Comparison of ENCODE assay signal across 10 mouse cellular contexts in the genomic region with DNA sequence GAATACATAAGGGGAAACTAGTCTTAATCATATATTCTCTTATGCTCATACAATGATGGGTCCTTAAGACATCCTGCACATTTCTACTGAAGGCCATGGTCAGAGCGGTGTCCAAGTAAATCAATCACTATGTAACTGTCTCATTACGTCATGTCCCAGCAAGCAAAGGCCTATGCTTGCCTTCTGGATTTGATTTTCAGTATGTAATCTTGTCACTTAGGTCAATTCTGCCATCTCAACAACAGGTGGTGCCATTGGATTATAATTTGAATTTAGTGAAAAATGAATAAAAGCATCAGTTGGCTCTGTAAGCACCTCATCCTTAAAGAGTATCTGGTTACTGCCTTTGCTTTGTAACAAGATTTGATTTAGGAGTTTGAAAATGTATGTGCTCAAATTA. TPM values are rescaled to one million over a fixed set of nuclear protein-coding genes. Genes with fewer than 3 reads are reported as not detected.
DNase-seq lines count a peak whose midpoint lies in the region; ATAC-seq and TF ChIP-seq lines count a peak whose summit lies in the region.
"Had no signal": no experiment of that assay in that cellular context is flagged by ENCODE, and none has a peak within 500 bp of the region (broad histone marks: within the 10 kb centered on the region; RNA-seq: fewer than 3 reads in every experiment).

No protein-coding gene starts in this region.

- H3K4me1 ChIP-seq in hindbrain, embryonic 11.5 days (replicated peaks; ENCODE audit: control insufficient read depth, insufficient read depth, low read length): no peaks in the 10 kb centered on the region
- H3K4me1 ChIP-seq in hindbrain, embryonic 12.5 days: no peaks in the 10 kb centered on the region
- no peaks in the 10 kb centered on the region for H3K4me1 ChIP-seq in midbrain, embryonic 15.5 days
- H3K4me1 ChIP-seq in midbrain, embryonic 11.5 days (ENCODE audit: control insufficient read depth, insufficient read depth, low read length): no peaks in the 10 kb centered on the region
- H3K4me1 ChIP-seq in stomach, postnatal 0 days (replicated peaks; ENCODE audit: control insufficient read depth, insufficient read depth): no peaks in the 10 kb centered on the region

- H3K36me3 ChIP-seq in hindbrain, embryonic 11.5 days (ENCODE audit: control insufficient read depth, insufficient read depth, low read length): no peaks in the 10 kb centered on the region
- no peaks in the 10 kb centered on the region for H3K36me3 ChIP-seq in hindbrain, embryonic 12.5 days
- H3K36me3 ChIP-seq in midbrain, embryonic 15.5 days (replicated peaks): no peaks in the 10 kb centered on the region
- no peaks in the 10 kb centered on the region for H3K36me3 ChIP-seq in midbrain, embryonic 11.5 days (ENCODE audit: control insufficient read depth, insufficient read depth, low read length)
- no peaks in the 10 kb centered on the region for H3K36me3 ChIP-seq in stomach, postnatal 0 days (ENCODE audit: control insufficient read depth, insufficient read depth, low read length)

- H3K27me3 ChIP-seq in hindbrain, embryonic 11.5 days (ENCODE audit: control insufficient read depth, insufficient read depth, low read length): no peaks in the 10 kb centered on the region
- H3K27me3 ChIP-seq in hindbrain, embryonic 12.5 days: no peaks in the 10 kb centered on the region
- no peaks in the 10 kb centered on the region for H3K27me3 ChIP-seq in midbrain, embryonic 15.5 days (replicated peaks)
- no peaks in the 10 kb centered on the region for H3K27me3 ChIP-seq in midbrain, embryonic 11.5 days (ENCODE audit: control insufficient read depth, insufficient read depth, low read length)
- H3K27me3 ChIP-seq in stomach, postnatal 0 days (ENCODE audit: control insufficient read depth, insufficient read depth, low read length): no peaks in the 10 kb centered on the region
- H3K27me3 ChIP-seq: megakaryocyte, embryonic 14.5 days had no signal

- DNase-seq in hindbrain, embryonic 11.5 days (ENCODE audit: low spot score): peak; percentile 4
- no peak for DNase-seq in midbrain, embryonic 11.5 days (ENCODE audit: low spot score, missing footprints)
- DNase-seq in embryo, embryonic 11.5 days (ENCODE audit: low read depth, low spot score): peak; percentile 20
- DNase-seq in stomach, postnatal 0 days (ENCODE audit: low spot score): no peak
- no peak for DNase-seq in kidney, adult 18-20 months
- DNase-seq in heart, postnatal 4 days: no peak
- DNase-seq: cerebellum, postnatal 14 days had no signal

- H3K9me3 ChIP-seq in hindbrain, embryonic 11.5 days (ENCODE audit: control insufficient read depth, low read length): no peaks in the 10 kb centered on the region
- H3K9me3 ChIP-seq in hindbrain, embryonic 12.5 days (replicated peaks): no peaks in the 10 kb centered on the region
- H3K9me3 ChIP-seq in midbrain, embryonic 15.5 days: no peaks in the 10 kb centered on the region
- H3K9me3 ChIP-seq in midbrain, embryonic 11.5 days (ENCODE audit: control insufficient read depth, low read length): no peaks in the 10 kb centered on the region
- no peaks in the 10 kb centered on the region for H3K9me3 ChIP-seq in stomach, postnatal 0 days (ENCODE audit: control insufficient read depth, low read length)
- H3K9me3 ChIP-seq: megakaryocyte, embryonic 14.5 days had no signal

- no peak overlapping the region for H3K27ac ChIP-seq in hindbrain, embryonic 11.5 days (ENCODE audit: low read depth, low read length)
- H3K27ac ChIP-seq in hindbrain, embryonic 12.5 days: no peak overlapping the region
- no peak overlapping the region for H3K27ac ChIP-seq in midbrain, embryonic 15.5 days
- no peak overlapping the region for H3K27ac ChIP-seq in midbrain, embryonic 11.5 days (ENCODE audit: low read depth, low read length)
- no peak overlapping the region for H3K27ac ChIP-seq in stomach, postnatal 0 days (replicated peaks)

- no peak overlapping the region for H3K9ac ChIP-seq in hindbrain, embryonic 11.5 days (ENCODE audit: low read depth, low read length)
- H3K9ac ChIP-seq in hindbrain, embryonic 12.5 days: no peak overlapping the region
- no peak overlapping the region for H3K9ac ChIP-seq in midbrain, embryonic 15.5 days
- no peak overlapping the region for H3K9ac ChIP-seq in midbrain, embryonic 11.5 days (ENCODE audit: low read length)
- H3K9ac ChIP-seq in stomach, postnatal 0 days (ENCODE audit: low read length): no peak overlapping the region

- H3K4me2 ChIP-seq in hindbrain, embryonic 11.5 days (replicated peaks; ENCODE audit: low read depth, low read length): no peak overlapping the region
- H3K4me2 ChIP-seq in hindbrain, embryonic 12.5 days (replicated peaks): no peak overlapping the region
- H3K4me2 ChIP-seq in midbrain, embryonic 15.5 days: no peak overlapping the region
- H3K4me2 ChIP-seq in midbrain, embryonic 11.5 days: no peak overlapping the region
- no peak overlapping the region for H3K4me2 ChIP-seq in stomach, postnatal 0 days (replicated peaks; ENCODE audit: low read depth)

- WGBS in hindbrain, embryonic 11.5 days: 82% methylated on average over 2 of the region's 2 CpGs
- 79% methylated on average over 2 of the region's 2 CpGs for WGBS in hindbrain, embryonic 12.5 days
- 84% methylated on average over 2 of the region's 2 CpGs for WGBS in midbrain, embryonic 15.5 days
- 85% methylated on average over 2 of the region's 2 CpGs for WGBS in midbrain, embryonic 11.5 days
- 68% methylated on average over 2 of the region's 2 CpGs for WGBS in stomach, postnatal 0 days

- ATAC-seq in hindbrain, embryonic 11.5 days (ENCODE audit: low FRiP score): no peak
- no peak for ATAC-seq in hindbrain, embryonic 12.5 days (ENCODE audit: low FRiP score)
- ATAC-seq in midbrain, embryonic 15.5 days (replicated peaks): peak; percentile 71; the same call in 1 of the 2 replicates
- ATAC-seq in midbrain, embryonic 11.5 days (ENCODE audit: low FRiP score): no peak
- no peak for ATAC-seq in stomach, postnatal 0 days (ENCODE audit: low FRiP score, low TSS enrichment)

- no peak for TF ChIP-seq EP300 in stomach, postnatal 0 days (optimal IDR thresholded peaks at IDR 0.05)

- H3K4me3 ChIP-seq in hindbrain, embryonic 11.5 days (ENCODE audit: low read depth, low read length): no peak overlapping the region
- no peak overlapping the region for H3K4me3 ChIP-seq in hindbrain, embryonic 12.5 days
- H3K4me3 ChIP-seq in midbrain, embryonic 15.5 days: no peak overlapping the region
- no peak overlapping the region for H3K4me3 ChIP-seq in midbrain, embryonic 11.5 days (ENCODE audit: low read depth, low read length)
- no peak overlapping the region for H3K4me3 ChIP-seq in stomach, postnatal 0 days (ENCODE audit: low read depth, low read length)
- H3K4me3 ChIP-seq: megakaryocyte, embryonic 14.5 days had no signal

- peak; percentile 55 for TF ChIP-seq CTCF in stomach, postnatal 0 days (IDR thresholded peaks at IDR 0.05; ENCODE audit: low read depth)

RNA-seq across cellular contexts. Expression of a gene that starts 18.9 kb away (rescaled TPM):
- 51.4 and 53.8 TPM in 2 replicates for polyA plus RNA-seq in hindbrain, embryonic 11.5 days (2014; fragmentation: Nextera tagmentation; extraction: Ambion mirVana)
- polyA plus RNA-seq in hindbrain, embryonic 12.5 days (2016; fragmentation: Nextera tagmentation; extraction: Ambion mirVana): 43.9 and 44.8 TPM in 2 replicates
- polyA plus RNA-seq in midbrain, embryonic 15.5 days (2015; fragmentation: Nextera tagmentation; extraction: Ambion mirVana): 47.3 and 48.8 TPM in 2 replicates
- polyA plus RNA-seq in midbrain, embryonic 11.5 days (2014; fragmentation: Nextera tagmentation; extraction: Ambion mirVana): 43.8 and 48.3 TPM in 2 replicates
- polyA plus RNA-seq in stomach, postnatal 0 days (2015; fragmentation: Nextera tagmentation; extraction: Ambion mirVana): 31.8 and 33.6 TPM in 2 replicates
- 10 to 100 TPM; 29.4 to 29.5 TPM for total RNA-seq in heart, postnatal 4 days (2021)

Comparison
In these comparisons a context has a peak if more than half of its experiments do, and no peak if none do; other contexts are left out.
1. DNase-seq: peak in hindbrain, embryonic 11.5 days (single experiment) and embryo, embryonic 11.5 days (single experiment); none in midbrain, embryonic 11.5 days (single experiment), stomach, postnatal 0 days (single experiment), kidney, adult 18-20 months (single experiment) and heart, postnatal 4 days (single experiment).